Mouse (Mus musculus) forebrain, embryonic 11.5 days (tissue): Measurements from ENCODE around the gene Shkbp1. TPM values are rescaled to one million over a fixed set of nuclear protein-coding genes. Genes with fewer than 3 reads are reported as not detected.

Source experiments
- ATAC-seq: fragments of 200-750 bp; cut with Nextera tagmentation; replicated peaks from 2 replicates; pipeline ENCODE4 v1.8.0; 2017; ENCODE audit warnings: moderate TSS enrichment; ENCODE audit not compliant: low FRiP score
- DNase-seq: peaks from one replicate; pipeline ENCODE4 v3.0.0-alpha.2; 2017; ENCODE audit warnings: low spot score
- H3K27ac ChIP-seq: fragments of 300-500 bp; sonication (generic); 2 replicates; pipeline ENCODE4 v1.5.1; 2014; ENCODE audit warnings: low read depth, low read length
- H3K27me3 ChIP-seq: fragments of 300-500 bp; sonication (generic); 2 replicates; pipeline ENCODE4 v1.6.1; 2014; ENCODE audit warnings: mild to moderate bottlenecking, low read length, mixed read lengths; ENCODE audit not compliant: control insufficient read depth, insufficient read depth
- H3K36me3 ChIP-seq: fragments of 300-500 bp; sonication (generic); 2 replicates; pipeline ENCODE4 v1.6.1; 2014; ENCODE audit warnings: mild to moderate bottlenecking, low read length, moderate library complexity, mixed read lengths; ENCODE audit not compliant: control insufficient read depth, insufficient read depth
- H3K4me1 ChIP-seq: fragments of 300-500 bp; sonication (generic); replicated peaks from 2 replicates; pipeline ENCODE4 v1.6.1; 2014; ENCODE audit warnings: low read length, mixed read lengths; ENCODE audit not compliant: control insufficient read depth, insufficient read depth
- H3K4me2 ChIP-seq: fragments of 300-500 bp; sonication (generic); 2 replicates; pipeline ENCODE4 v1.6.1; 2014; ENCODE audit warnings: low read depth, mild to moderate bottlenecking, low read length, moderate library complexity, mixed read lengths; ENCODE audit not compliant: severe bottlenecking
- H3K4me3 ChIP-seq: fragments of 300-500 bp; sonication (generic); 2 replicates; pipeline ENCODE4 v1.5.1; 2014; ENCODE audit warnings: low read depth, low read length
- H3K9ac ChIP-seq: fragments of 300-500 bp; sonication (generic); 2 replicates; pipeline ENCODE4 v1.6.1; 2014; ENCODE audit warnings: low read length
- H3K9me3 ChIP-seq: fragments of 300-500 bp; sonication (generic); 2 replicates; pipeline ENCODE4 v1.6.1; 2016; ENCODE audit warnings: low read length, mixed read lengths; ENCODE audit not compliant: control insufficient read depth
- WGBS: fragments of 180-500 bp; shearing (Covaris S2); extraction: QIAGEN DNeasy Blood & Tissue Kit; methylation state at CpG from one replicate; pipeline ENCODE4 v1.1.7; 2014; 5-methylcytosine and 5-hydroxymethylcytosine counted together
- polyA plus RNA-seq: library from polyadenylated mRNA; unstranded; fragments of >200 nt; fragmentation: Nextera tagmentation; extraction: Ambion mirVana; gene quantifications from 2 replicates; pipeline ENCODE4 v1.2.1, GENCODE M21; 2014

Gene Shkbp1
- polyA plus RNA-seq, 1 experiment from 2014 or later = 64.3 TPM

DNA sequence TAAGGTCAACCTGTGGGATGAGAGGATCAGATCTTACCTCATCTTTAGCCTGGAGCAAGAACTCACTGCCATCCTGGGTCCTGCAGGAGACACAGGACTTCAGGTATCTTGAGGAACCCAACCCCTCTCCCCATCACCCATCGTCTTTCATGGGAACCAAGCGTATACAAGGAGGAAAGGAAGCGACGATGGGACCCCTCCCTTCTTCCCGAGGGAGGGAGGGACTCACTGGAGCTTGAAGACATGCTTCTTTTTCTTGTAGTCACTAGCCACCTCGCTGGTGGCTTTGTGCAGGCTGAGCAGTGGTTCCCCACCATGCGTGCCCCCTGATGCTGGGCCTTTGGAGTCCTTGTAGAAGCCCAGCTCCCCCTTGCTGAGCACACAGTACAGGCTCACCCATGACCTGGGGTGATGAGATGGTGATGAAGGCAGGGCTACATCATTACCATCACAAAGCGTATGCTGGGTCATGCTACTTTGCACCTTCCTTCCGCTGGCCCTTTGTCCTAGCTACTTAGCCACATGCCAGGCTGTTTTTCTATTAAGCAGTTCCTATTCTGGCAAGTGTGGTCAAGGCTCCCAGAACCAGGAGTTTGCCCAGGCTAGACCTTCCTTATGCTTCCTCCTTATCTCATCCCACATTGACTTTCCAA, 4.0 kb upstream of the Shkbp1 start:
- Histone ChIP-seq H3K4me1 (peaks cover 8% of the 10 kb centered on the region; the same call in 1 of the 2 replicates), H3K4me2 (no peak overlapping the region), H3K27me3 (peaks cover 40% of the 10 kb centered on the region), H3K4me3 (no peak overlapping the region), H3K27ac (no peak overlapping the region), H3K9me3 (no peaks in the 10 kb centered on the region), H3K36me3 (no peaks in the 10 kb centered on the region), H3K9ac (no peak overlapping the region)
- WGBS = 87% methylated on average over 9 of the region's 9 CpGs
- DNase-seq (no peak), ATAC-seq (no peak)

DNA sequence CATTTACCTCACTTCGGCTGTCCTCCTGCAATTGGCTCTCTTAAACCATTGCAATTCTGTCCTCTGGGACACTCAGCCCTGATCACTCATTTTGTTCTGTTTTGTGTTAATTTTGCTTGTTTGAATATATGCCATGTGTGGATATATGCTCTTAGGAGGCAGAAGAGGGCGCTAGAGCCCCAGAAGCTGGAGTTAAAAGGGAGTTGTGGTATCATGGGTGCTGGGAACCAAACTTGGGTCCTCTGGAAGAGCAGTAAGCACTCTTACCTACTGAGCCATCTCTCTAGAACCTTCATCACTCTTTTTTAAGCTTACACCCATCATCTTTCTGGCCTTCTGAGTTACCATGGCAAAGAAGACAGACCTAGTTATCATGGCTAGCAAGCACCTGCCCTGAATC, 3.3 kb upstream of the Shkbp1 start:
- Histone ChIP-seq H3K27me3 (peaks cover 33% of the 10 kb centered on the region), H3K4me1 (peaks cover 7% of the 10 kb centered on the region; the same call in 1 of the 2 replicates), H3K9ac (no peak overlapping the region), H3K4me3 (no peak overlapping the region), H3K4me2 (no peak overlapping the region), H3K27ac (no peak overlapping the region), H3K36me3 (no peaks in the 10 kb centered on the region), H3K9me3 (no peaks in the 10 kb centered on the region)
- ATAC-seq (no peak), DNase-seq (no peak)
- 60% methylated on average over 2 of the region's 2 CpGs for WGBS

DNA sequence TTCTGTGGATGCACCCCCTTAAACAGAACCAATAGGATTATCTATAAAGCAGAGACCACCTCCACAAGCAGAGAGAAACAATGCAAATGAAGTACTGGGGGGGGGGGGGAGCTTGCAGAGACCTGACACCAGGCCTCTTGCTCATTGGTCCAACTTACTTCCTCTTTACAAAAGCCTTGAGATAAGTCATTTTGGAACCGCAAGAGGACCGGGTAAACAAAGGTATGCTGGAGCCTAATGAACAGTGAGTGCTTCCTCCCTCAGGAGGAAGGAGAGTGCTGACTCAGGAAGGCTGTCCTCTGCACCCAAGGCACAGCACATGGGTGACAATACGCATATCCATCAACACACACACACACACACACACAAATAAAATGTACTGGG, 1.8 kb upstream of the Shkbp1 start:
- no peaks in the 10 kb centered on the region for H3K36me3 ChIP-seq
- no peak overlapping the region for H3K4me3 ChIP-seq
- ATAC-seq = no peak
- no peak overlapping the region for H3K27ac ChIP-seq
- H3K27me3 ChIP-seq = peaks cover 19% of the 10 kb centered on the region
- 24% methylated on average over 3 of the region's 3 CpGs for WGBS
- no peak overlapping the region for H3K4me2 ChIP-seq
- no peaks in the 10 kb centered on the region for H3K9me3 ChIP-seq
- no peak for DNase-seq
- no peak overlapping the region for H3K9ac ChIP-seq
- peaks cover 6% of the 10 kb centered on the region; the same call in 1 of the 2 replicates for H3K4me1 ChIP-seq

DNA sequence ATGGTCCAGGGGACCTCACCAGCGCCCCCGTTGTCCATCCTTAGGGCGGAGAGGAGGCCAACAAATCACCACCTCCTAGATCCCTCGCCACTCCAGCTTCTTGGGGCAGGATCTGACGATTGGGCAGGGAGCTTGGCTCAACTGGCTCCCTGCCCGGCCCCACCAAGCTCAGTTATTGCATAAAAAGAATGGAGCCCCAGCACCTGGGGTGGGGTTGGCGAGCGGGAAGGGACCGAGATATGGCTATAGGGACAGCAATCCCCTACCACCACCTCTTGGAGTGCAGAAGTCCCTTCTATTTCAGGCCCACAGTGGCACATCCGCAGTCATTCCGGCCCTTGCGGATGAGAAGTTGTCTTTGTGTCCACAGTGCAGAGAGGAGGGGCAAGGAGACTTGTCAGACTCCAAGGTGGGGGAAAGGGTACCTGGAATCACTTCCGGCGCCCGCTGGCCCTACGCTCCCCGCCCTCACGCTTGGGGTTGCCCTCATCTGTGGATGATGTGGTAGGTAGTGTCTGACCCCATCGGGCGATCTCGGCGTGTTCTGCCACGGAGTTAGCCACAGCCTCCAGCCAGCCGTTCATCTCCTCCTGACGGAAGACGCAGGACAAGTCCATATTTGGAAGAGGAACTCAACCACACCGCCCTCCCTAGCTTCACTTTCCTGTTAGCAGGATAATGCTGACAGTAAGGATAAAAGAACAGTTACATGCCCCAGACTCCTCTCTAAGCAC, 1.2 kb upstream of the Shkbp1 start, which contains the start of gene Gm20479:
Gene Gm20479 (minus strand): TSS at position 559 of the 734 bp plus-strand sequence.
- Histone ChIP-seq H3K4me1 (peaks cover 6% of the 10 kb centered on the region; the same call in 1 of the 2 replicates), H3K4me2 (peak within 1 kb of the TSS; percentile 68), H3K4me3 (peak within 1 kb of the TSS; percentile 68), H3K27ac (no peak within 1 kb of the TSS), H3K27me3 (peaks cover 14% of the 10 kb centered on the region), H3K9ac (peak within 1 kb of the TSS; percentile 9; the same call in 1 of the 2 replicates), H3K36me3 (no peaks in the 10 kb centered on the region), H3K9me3 (no peaks in the 10 kb centered on the region)
- ATAC-seq = no peak
- whole genome bisulfite sequencing = 5% methylated on average over 27 of the region's 27 CpGs
- DNase-seq = no peak

DNA sequence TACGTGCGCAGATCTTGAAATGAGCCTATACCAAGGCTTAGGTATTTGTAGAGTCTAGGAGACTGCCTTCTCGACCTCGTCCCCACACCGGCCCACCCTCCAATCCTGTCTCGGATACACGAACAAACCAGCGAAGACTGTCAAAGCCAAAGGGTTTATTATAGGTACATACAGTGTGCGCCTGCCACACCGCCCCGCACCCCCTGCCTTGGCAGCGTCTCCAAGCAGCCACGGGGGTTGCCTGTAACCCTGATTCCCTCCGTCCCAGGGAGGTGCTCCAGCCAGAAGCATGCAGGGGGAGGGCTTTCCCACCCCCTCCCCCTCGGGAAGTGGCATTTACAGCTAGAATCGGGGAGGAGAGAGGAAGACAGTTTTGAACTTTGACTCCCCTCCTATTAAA, 429 bp upstream of the Shkbp1 start:
- Histone ChIP-seq H3K4me1 (peaks cover 6% of the 10 kb centered on the region; the same call in 1 of the 2 replicates), H3K9ac (peak overlapping the region; percentile 9; the same call in 1 of the 2 replicates), H3K27me3 (peaks cover 14% of the 10 kb centered on the region), H3K4me3 (peak overlapping the region; percentile 68), H3K9me3 (no peaks in the 10 kb centered on the region), H3K36me3 (no peaks in the 10 kb centered on the region; the same call in 1 of the 2 replicates), H3K4me2 (peak overlapping the region; percentile 68), H3K27ac (no peak overlapping the region)
- DNase-seq (no peak), ATAC-seq (peak; percentile 44)
- WGBS = 3% methylated on average over 16 of the region's 16 CpGs

DNA sequence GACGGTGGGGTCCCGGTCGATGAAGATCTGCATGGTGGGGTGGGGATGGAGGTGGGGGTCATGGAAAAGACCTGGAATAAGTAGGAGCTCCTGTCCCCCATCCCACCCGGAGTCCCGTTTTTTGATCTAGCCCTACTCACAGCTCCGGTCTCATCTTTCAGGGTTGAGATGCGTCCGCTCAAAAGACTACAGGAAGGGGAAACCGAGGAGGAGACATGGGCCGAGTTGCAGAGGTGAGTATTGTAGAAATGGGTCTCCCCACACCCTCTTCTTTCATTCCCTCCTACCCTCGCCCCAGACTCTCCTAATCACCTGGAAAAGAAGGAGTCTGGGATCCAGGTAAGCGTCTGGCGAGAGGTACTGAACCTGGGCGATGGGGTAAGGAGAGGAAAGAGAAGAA, 558 bp downstream of the Shkbp1 start:
- WGBS = 8% methylated on average over 14 of the region's 14 CpGs
- Histone ChIP-seq H3K27me3 (peaks cover 14% of the 10 kb centered on the region), H3K27ac (no peak overlapping the region), H3K4me2 (peak overlapping the region; percentile 68), H3K9ac (peak overlapping the region; percentile 67), H3K4me1 (peaks cover 6% of the 10 kb centered on the region; the same call in 1 of the 2 replicates), H3K9me3 (no peaks in the 10 kb centered on the region), H3K36me3 (peaks cover 3% of the 10 kb centered on the region; the same call in 1 of the 2 replicates), H3K4me3 (peak overlapping the region; percentile 68)
- DNase-seq = no peak
- ATAC-seq = no peak

DNA sequence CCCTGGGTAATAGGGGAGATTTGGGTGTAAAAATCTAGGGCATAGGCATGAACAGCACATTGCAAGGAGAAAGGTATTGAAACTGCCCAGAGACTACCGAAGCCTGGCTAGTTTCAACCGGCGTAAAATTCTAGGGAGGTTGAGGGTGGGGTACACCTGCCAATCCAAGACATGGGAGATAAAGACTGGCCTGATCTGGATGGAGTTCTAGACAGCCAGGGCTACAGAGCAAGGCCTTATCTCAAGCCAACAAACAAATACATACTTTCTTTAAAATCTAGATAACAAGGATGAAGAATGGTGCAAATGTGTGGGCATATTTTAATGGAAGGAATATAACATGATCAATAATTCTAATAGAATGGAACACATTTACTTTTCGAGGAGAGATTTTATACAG, 1.0 kb downstream of the Shkbp1 start:
- DNase-seq (no peak), ATAC-seq (no peak)
- peaks cover 14% of the 10 kb centered on the region for H3K27me3 ChIP-seq
- H3K9ac ChIP-seq = peak overlapping the region; percentile 67; the same call in 1 of the 2 replicates
- 44% methylated on average over 4 of the region's 4 CpGs for WGBS
- H3K4me2 ChIP-seq = peak overlapping the region; percentile 68
- peaks cover 6% of the 10 kb centered on the region; the same call in 1 of the 2 replicates for H3K4me1 ChIP-seq
- H3K9me3 ChIP-seq = no peaks in the 10 kb centered on the region
- peaks cover 4% of the 10 kb centered on the region; the same call in 1 of the 2 replicates for H3K36me3 ChIP-seq
- peak overlapping the region; percentile 68 for H3K4me3 ChIP-seq
- no peak overlapping the region for H3K27ac ChIP-seq

DNA sequence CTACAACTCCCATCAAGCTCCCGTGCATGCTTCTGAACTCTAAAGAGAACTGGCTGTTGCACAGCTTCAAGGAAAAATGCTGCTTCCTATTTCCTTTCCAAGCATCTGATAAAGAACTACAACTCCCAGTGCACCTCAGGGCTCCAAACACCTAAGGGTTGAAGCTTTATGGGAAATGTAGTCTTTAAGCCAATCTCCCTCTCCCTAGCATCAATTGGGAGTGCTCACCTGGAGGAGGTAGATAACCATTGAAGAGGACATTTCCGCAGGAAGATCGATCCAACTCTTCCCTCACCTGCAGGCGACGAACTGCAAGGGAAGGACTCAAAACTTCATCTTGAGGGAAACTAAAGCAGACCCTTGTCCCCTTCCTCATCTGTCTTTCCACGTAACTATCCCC, 1.7 kb downstream of the Shkbp1 start:
- H3K9me3 ChIP-seq = no peaks in the 10 kb centered on the region
- no peak for ATAC-seq
- no peak overlapping the region for H3K9ac ChIP-seq
- no peak for DNase-seq
- H3K27me3 ChIP-seq = peaks cover 14% of the 10 kb centered on the region
- peak overlapping the region; percentile 68 for H3K4me3 ChIP-seq
- H3K4me1 ChIP-seq = peaks cover 6% of the 10 kb centered on the region; the same call in 1 of the 2 replicates
- H3K27ac ChIP-seq = no peak overlapping the region
- 23% methylated on average over 6 of the region's 6 CpGs for WGBS
- H3K4me2 ChIP-seq = peak overlapping the region; percentile 68
- H3K36me3 ChIP-seq = peaks cover 4% of the 10 kb centered on the region; the same call in 1 of the 2 replicates
